Mouse (Mus musculus): ENCODE data around the gene Sema4b. TPM values are rescaled to one million over a fixed set of nuclear protein-coding genes. Genes with fewer than 3 reads are reported as not detected.

The Sema4b gene
- total and polyA plus RNA-seq, 2 experiments from 2014 or later: 29.2 to 43.7 TPM

- TF ChIP-seq CTCF (IDR thresholded peaks at IDR 0.05): no peak
- no peaks in the 10 kb centered on the region for H3K36me3 ChIP-seq (ENCODE audit: insufficient read depth, low read length)
- no peaks in the 10 kb centered on the region for H3K27me3 ChIP-seq (ENCODE audit: insufficient read depth, low read length)
- no peak overlapping the region for H3K4me2 ChIP-seq (ENCODE audit: low read depth, low read length, poor library complexity, severe bottlenecking)
- WGBS: 93% methylated on average over 4 of the region's 4 CpGs
- ATAC-seq (ENCODE audit: low FRiP score) (no peak), DNase-seq (ENCODE audit: low spot score) (no peak)
- peaks cover 6% of the 10 kb centered on the region; the same call in 1 of the 2 replicates for H3K4me1 ChIP-seq (ENCODE audit: insufficient read depth, low read length)
- H3K9me3 ChIP-seq (ENCODE audit: low read length): no peaks in the 10 kb centered on the region
- H3K9ac ChIP-seq (replicated peaks; ENCODE audit: low read length, poor library complexity, severe bottlenecking): no peak overlapping the region
- H3K27ac ChIP-seq (ENCODE audit: low read depth, low read length): no peak overlapping the region
- H3K4me3 ChIP-seq (ENCODE audit: low read depth, low read length): no peak overlapping the region
Measured at GRCm38 (mm10) chr7:80184551-80184950, 2.1 kb upstream of the Sema4b start.

- H3K4me3 ChIP-seq (ENCODE audit: low read depth, low read length): no peak overlapping the region
- H3K9ac ChIP-seq (replicated peaks; ENCODE audit: low read length, poor library complexity, severe bottlenecking): no peak overlapping the region
- no peak for DNase-seq (ENCODE audit: low spot score)
- no peak for TF ChIP-seq CTCF (IDR thresholded peaks at IDR 0.05)
- no peaks in the 10 kb centered on the region for H3K36me3 ChIP-seq (ENCODE audit: insufficient read depth, low read length)
- no peaks in the 10 kb centered on the region for H3K9me3 ChIP-seq (ENCODE audit: low read length)
- H3K27ac ChIP-seq (ENCODE audit: low read depth, low read length): no peak overlapping the region
- no peak for ATAC-seq (ENCODE audit: low FRiP score)
- H3K4me1 ChIP-seq (ENCODE audit: insufficient read depth, low read length): peaks cover 6% of the 10 kb centered on the region; the same call in 1 of the 2 replicates
- WGBS: 74% methylated on average over 6 of the region's 6 CpGs
- H3K4me2 ChIP-seq (ENCODE audit: low read depth, low read length, poor library complexity, severe bottlenecking): no peak overlapping the region
- H3K27me3 ChIP-seq (ENCODE audit: insufficient read depth, low read length): no peaks in the 10 kb centered on the region
Measured at GRCm38 (mm10) chr7:80184968-80185367, 1.7 kb upstream of the Sema4b start.

DNA sequence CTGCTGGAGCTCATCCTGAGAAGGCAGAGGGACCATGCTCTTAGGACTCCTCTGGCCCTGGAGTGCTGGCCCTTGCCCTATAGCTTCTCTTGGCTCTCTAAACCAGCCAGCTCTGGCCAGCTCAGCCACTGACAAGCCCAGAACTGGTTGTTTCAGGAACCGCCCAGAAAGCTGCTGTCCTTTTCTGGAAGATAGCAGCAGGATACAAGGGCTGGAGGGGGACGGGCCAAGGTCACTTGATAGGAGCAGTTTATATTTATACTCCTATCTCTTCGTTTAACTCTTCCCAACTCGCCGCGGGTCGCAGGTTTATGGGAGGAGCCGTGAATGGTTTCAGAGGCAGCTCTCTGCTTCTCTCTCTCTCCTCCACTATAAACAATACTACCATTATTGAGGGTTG is 620 bp upstream of the Sema4b start:
- Histone ChIP-seq H3K9ac (replicated peaks; ENCODE audit: low read length, poor library complexity, severe bottlenecking) (peak overlapping the region; percentile 54), H3K36me3 (ENCODE audit: insufficient read depth, low read length) (no peaks in the 10 kb centered on the region), H3K9me3 (ENCODE audit: low read length) (no peaks in the 10 kb centered on the region), H3K4me1 (ENCODE audit: insufficient read depth, low read length) (peaks cover 6% of the 10 kb centered on the region; the same call in 1 of the 2 replicates), H3K27ac (ENCODE audit: low read depth, low read length) (peak overlapping the region; percentile 60), H3K4me3 (ENCODE audit: low read depth, low read length) (peak overlapping the region; percentile 43), H3K27me3 (ENCODE audit: insufficient read depth, low read length) (no peaks in the 10 kb centered on the region), H3K4me2 (ENCODE audit: low read depth, low read length, poor library complexity, severe bottlenecking) (peak overlapping the region; percentile 53)
- WGBS: 24% methylated on average over 8 of the region's 8 CpGs
- ATAC-seq (ENCODE audit: low FRiP score) (no peak), DNase-seq (ENCODE audit: low spot score) (no peak)
- no peak for TF ChIP-seq CTCF (IDR thresholded peaks at IDR 0.05)

- no peaks in the 10 kb centered on the region for H3K27me3 ChIP-seq (ENCODE audit: insufficient read depth, low read length)
- H3K4me2 ChIP-seq (ENCODE audit: low read depth, low read length, poor library complexity, severe bottlenecking): peak overlapping the region; percentile 53
- no peaks in the 10 kb centered on the region for H3K9me3 ChIP-seq (ENCODE audit: low read length)
- peak overlapping the region; percentile 54 for H3K9ac ChIP-seq (replicated peaks; ENCODE audit: low read length, poor library complexity, severe bottlenecking)
- TF ChIP-seq CTCF (IDR thresholded peaks at IDR 0.05): no peak
- no peaks in the 10 kb centered on the region for H3K36me3 ChIP-seq (ENCODE audit: insufficient read depth, low read length)
- ATAC-seq (ENCODE audit: low FRiP score) (no peak), DNase-seq (ENCODE audit: low spot score) (no peak)
- peak overlapping the region; percentile 60 for H3K27ac ChIP-seq (ENCODE audit: low read depth, low read length)
- 21% methylated on average over 12 of the region's 12 CpGs for WGBS
- H3K4me3 ChIP-seq (ENCODE audit: low read depth, low read length): peak overlapping the region; percentile 43
- peaks cover 8% of the 10 kb centered on the region; the same call in 1 of the 2 replicates for H3K4me1 ChIP-seq (ENCODE audit: insufficient read depth, low read length)
Measured at GRCm38 (mm10) chr7:80187501-80187900, 860 bp downstream of the Sema4b start.

DNA sequence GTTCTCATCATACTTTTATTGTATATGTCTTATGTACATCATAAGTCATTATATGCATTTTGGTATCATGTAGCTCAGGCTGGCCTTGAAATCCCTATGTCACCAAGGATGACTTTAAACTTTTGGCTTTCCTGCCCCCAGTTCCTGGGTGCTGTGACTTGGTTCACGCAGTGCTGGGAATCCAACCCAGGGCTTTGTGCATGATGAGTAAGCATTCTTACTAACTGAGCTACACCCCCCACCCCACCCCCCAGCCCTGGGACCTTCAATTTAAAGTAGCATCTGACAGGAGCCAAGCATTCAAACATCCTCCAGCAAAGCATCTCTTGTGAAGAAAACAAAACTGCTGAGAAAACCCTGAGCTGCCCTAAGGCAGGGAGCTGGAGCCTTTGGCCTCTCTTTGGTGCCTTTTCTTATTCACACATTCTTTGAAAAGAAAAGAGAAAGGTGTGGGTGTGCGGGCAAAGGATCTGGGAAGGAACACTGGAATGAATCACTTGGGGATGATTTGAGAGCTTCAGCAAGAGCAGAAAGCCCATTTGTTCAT is 2.0 kb downstream of the Sema4b start:
- Histone ChIP-seq H3K9ac (replicated peaks; ENCODE audit: low read length, poor library complexity, severe bottlenecking) (0 out of 2 replicates have a peak overlapping the region, but pooled peaks have one; percentile 13), H3K4me3 (ENCODE audit: low read depth, low read length) (no peak overlapping the region), H3K4me1 (ENCODE audit: insufficient read depth, low read length) (peaks cover 8% of the 10 kb centered on the region; the same call in 1 of the 2 replicates), H3K4me2 (ENCODE audit: low read depth, low read length, poor library complexity, severe bottlenecking) (peak overlapping the region; percentile 9; the same call in 1 of the 2 replicates), H3K27me3 (ENCODE audit: insufficient read depth, low read length) (no peaks in the 10 kb centered on the region), H3K36me3 (ENCODE audit: insufficient read depth, low read length) (no peaks in the 10 kb centered on the region), H3K9me3 (ENCODE audit: low read length) (no peaks in the 10 kb centered on the region), H3K27ac (ENCODE audit: low read depth, low read length) (0 out of 2 replicates have a peak overlapping the region, but pooled peaks have one; percentile 32)
- 65% methylated on average over 2 of the region's 2 CpGs for WGBS
- DNase-seq (ENCODE audit: low spot score) (no peak), ATAC-seq (ENCODE audit: low FRiP score) (no peak)
- no peak for TF ChIP-seq CTCF (IDR thresholded peaks at IDR 0.05)

- Histone ChIP-seq H3K4me3 (ENCODE audit: low read depth, low read length) (no peak overlapping the region), H3K36me3 (ENCODE audit: insufficient read depth, low read length) (no peaks in the 10 kb centered on the region), H3K9ac (replicated peaks; ENCODE audit: low read length, poor library complexity, severe bottlenecking) (0 out of 2 replicates have a peak overlapping the region, but pooled peaks have one; percentile 13), H3K27me3 (ENCODE audit: insufficient read depth, low read length) (no peaks in the 10 kb centered on the region), H3K4me2 (ENCODE audit: low read depth, low read length, poor library complexity, severe bottlenecking) (peak overlapping the region; percentile 9; the same call in 1 of the 2 replicates), H3K4me1 (ENCODE audit: insufficient read depth, low read length) (peaks cover 9% of the 10 kb centered on the region; the same call in 1 of the 2 replicates), H3K9me3 (ENCODE audit: low read length) (no peaks in the 10 kb centered on the region), H3K27ac (ENCODE audit: low read depth, low read length) (peak overlapping the region; percentile 32; the same call in 1 of the 2 replicates)
- ATAC-seq (ENCODE audit: low FRiP score) (no peak), DNase-seq (ENCODE audit: low spot score) (peak; percentile 50)
- WGBS: 38% methylated on average over 11 of the region's 11 CpGs
- no peak for TF ChIP-seq CTCF (IDR thresholded peaks at IDR 0.05)
Measured at GRCm38 (mm10) chr7:80189147-80189933, 2.7 kb downstream of the Sema4b start.

Measured in midbrain, postnatal 0 days (tissue).